Mouse (Mus musculus): Measurements from ENCODE around the gene Olfr310.

Olfr310 gene

GRCm38 (mm10) chr7:86277072-86277471, at the start of gene Olfr310:
TSS of gene Olfr310 (minus strand) at chr7:86277172.
- Histone ChIP-seq H3K9me3 (ENCODE audit: low read length) (no peaks in the 10 kb centered on the region), H3K4me3 (replicated peaks; ENCODE audit: low read length) (no peak within 1 kb of the TSS), H3K36me3 (ENCODE audit: insufficient read depth, low read length) (no peaks in the 10 kb centered on the region), H3K4me1 (replicated peaks; ENCODE audit: low read depth, low read length) (no peaks in the 10 kb centered on the region), H3K27me3 (ENCODE audit: insufficient read depth, low read length) (no peaks in the 10 kb centered on the region)
- TF ChIP-seq CTCF (conservative IDR thresholded peaks at IDR 0.05; ENCODE audit: low read length) = no peak
- TF ChIP-seq POU5F1 (IDR thresholded peaks at IDR 0.05; ENCODE audit: borderline replicate concordance, low read length) = no peak
- TF ChIP-seq NANOG (IDR thresholded peaks at IDR 0.05; ENCODE audit: borderline replicate concordance, low read length) = no peak

GRCm38 (mm10) chr7:86325530-86325929, 48.6 kb upstream of the Olfr310 start, which contains the start of gene Olfr308:
TSS of gene Olfr308 (minus strand) at chr7:86325630.
- Histone ChIP-seq H3K9me3 (ENCODE audit: low read length) (no peaks in the 10 kb centered on the region), H3K4me1 (replicated peaks; ENCODE audit: low read depth, low read length) (no peaks in the 10 kb centered on the region), H3K4me3 (replicated peaks; ENCODE audit: low read length) (no peak within 1 kb of the TSS), H3K27me3 (ENCODE audit: insufficient read depth, low read length) (no peaks in the 10 kb centered on the region), H3K36me3 (ENCODE audit: insufficient read depth, low read length) (no peaks in the 10 kb centered on the region)
- TF ChIP-seq POU5F1 (IDR thresholded peaks at IDR 0.05; ENCODE audit: borderline replicate concordance, low read length) (no peak), CTCF (conservative IDR thresholded peaks at IDR 0.05; ENCODE audit: low read length) (no peak), NANOG (IDR thresholded peaks at IDR 0.05; ENCODE audit: borderline replicate concordance, low read length) (no peak)

GRCm38 (mm10) chr7:86321323-86321722, 44.4 kb upstream of the Olfr310 start:
- Histone ChIP-seq H3K9me3 (ENCODE audit: low read length) (peaks cover 5% of the 10 kb centered on the region), H3K4me3 (replicated peaks; ENCODE audit: low read length) (no peak overlapping the region), H3K27me3 (ENCODE audit: insufficient read depth, low read length) (no peaks in the 10 kb centered on the region), H3K36me3 (ENCODE audit: insufficient read depth, low read length) (no peaks in the 10 kb centered on the region), H3K4me1 (replicated peaks; ENCODE audit: low read depth, low read length) (no peaks in the 10 kb centered on the region)
- no peak for TF ChIP-seq NANOG (IDR thresholded peaks at IDR 0.05; ENCODE audit: borderline replicate concordance, low read length)
- no peak for TF ChIP-seq POU5F1 (IDR thresholded peaks at IDR 0.05; ENCODE audit: borderline replicate concordance, low read length)
- no peak for TF ChIP-seq CTCF (conservative IDR thresholded peaks at IDR 0.05; ENCODE audit: low read length)

- Histone ChIP-seq H3K27me3 (ENCODE audit: insufficient read depth, low read length) (no peaks in the 10 kb centered on the region), H3K4me1 (replicated peaks; ENCODE audit: low read depth, low read length) (no peaks in the 10 kb centered on the region), H3K4me3 (replicated peaks; ENCODE audit: low read length) (no peak within 1 kb of the TSS), H3K36me3 (ENCODE audit: insufficient read depth, low read length) (no peaks in the 10 kb centered on the region), H3K9me3 (ENCODE audit: low read length) (peaks cover 9% of the 10 kb centered on the region)
- TF ChIP-seq POU5F1 (IDR thresholded peaks at IDR 0.05; ENCODE audit: borderline replicate concordance, low read length) (no peak), CTCF (conservative IDR thresholded peaks at IDR 0.05; ENCODE audit: low read length) (no peak), NANOG (IDR thresholded peaks at IDR 0.05; ENCODE audit: borderline replicate concordance, low read length) (no peak)
These were observed 36.6 kb upstream of the Olfr310 start, which contains the start of gene Olfr309 for GRCm38 (mm10) chr7:86313608-86314007. TSS of gene Olfr309 (minus strand) at chr7:86313708.

GRCm38 (mm10) chr7:86246208-86246607, 30.8 kb downstream of the Olfr310 start, which contains the start of gene Vmn2r76:
TSS of gene Vmn2r76 (minus strand) at chr7:86246308.
- TF ChIP-seq NANOG (IDR thresholded peaks at IDR 0.05; ENCODE audit: borderline replicate concordance, low read length) = no peak
- TF ChIP-seq POU5F1 (IDR thresholded peaks at IDR 0.05; ENCODE audit: borderline replicate concordance, low read length) = no peak
- no peak for TF ChIP-seq CTCF (conservative IDR thresholded peaks at IDR 0.05; ENCODE audit: low read length)
- Histone ChIP-seq H3K4me1 (replicated peaks; ENCODE audit: low read depth, low read length) (no peaks in the 10 kb centered on the region), H3K9me3 (ENCODE audit: low read length) (no peaks in the 10 kb centered on the region), H3K36me3 (ENCODE audit: insufficient read depth, low read length) (no peaks in the 10 kb centered on the region), H3K27me3 (ENCODE audit: insufficient read depth, low read length) (no peaks in the 10 kb centered on the region), H3K4me3 (replicated peaks; ENCODE audit: low read length) (no peak within 1 kb of the TSS)
